Mouse (Mus musculus): Measurements from ENCODE around the gene Olfr1457.

DNA sequence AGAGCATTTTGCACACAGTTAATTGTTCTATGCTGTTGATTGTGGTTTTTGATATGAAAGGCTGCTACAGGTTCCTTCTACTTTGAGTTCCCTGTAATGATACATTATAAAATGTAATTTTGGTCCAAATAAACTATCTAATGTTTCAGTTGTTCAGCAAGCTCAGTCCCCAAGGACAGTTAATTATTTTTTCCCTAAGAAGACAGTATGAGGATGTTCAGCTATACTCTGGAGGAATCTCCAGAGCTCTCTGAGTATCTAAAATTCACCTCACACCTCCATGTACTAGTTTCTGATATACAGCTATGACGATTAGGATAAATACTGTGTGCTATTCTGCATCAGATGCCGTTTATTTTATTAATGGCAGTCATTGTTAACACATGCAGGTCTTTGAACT lies 37.4 kb downstream of the Olfr1457 start, which contains the start of gene Olfr1454:
- TF ChIP-seq GATA1 (IDR thresholded peaks at IDR 0.05; ENCODE audit: low read depth, low read length) (no peak), ETS1 (IDR thresholded peaks at IDR 0.05; ENCODE audit: low read depth, low read length) (no peak), CTCF (IDR thresholded peaks at IDR 0.05 in 2 of 3, conservative IDR thresholded peaks at IDR 0.05 in 1 of 3; ENCODE audit: control insufficient read depth in 1 of 3, insufficient read depth in 1 of 3, low read depth in 2 of 3, low read length in 3 of 3, poor library complexity in 1 of 3, severe bottlenecking in 1 of 3) (no peak), POLR2A (IDR thresholded peaks at IDR 0.05; ENCODE audit: control insufficient read depth in 1 of 2, insufficient read depth in 1 of 2, low read depth in 1 of 2, low read length in 2 of 2, poor library complexity in 1 of 2) (no peak), EP300 (IDR thresholded peaks at IDR 0.05; ENCODE audit: low read depth in 1 of 2, low read length in 2 of 2) (no peak), MAX (IDR thresholded peaks at IDR 0.05; ENCODE audit: low read length) (no peak), MAFK (IDR thresholded peaks at IDR 0.05; ENCODE audit: borderline replicate concordance, low read depth, low read length) (no peak), TCF12 (IDR thresholded peaks at IDR 0.05; ENCODE audit: low read depth, low read length) (no peak), USF1 (IDR thresholded peaks at IDR 0.05; ENCODE audit: low read depth, low read length) (no peak), RAD21 (IDR thresholded peaks at IDR 0.05; ENCODE audit: low read depth, low read length) (no peak), MAZ (IDR thresholded peaks at IDR 0.05; ENCODE audit: low read depth, low read length) (no peak)

Data from MEL (cell line).